Mouse (Mus musculus): ENCODE results near the gene Gm14412.
"Not testable (repeated sequence)": the region's sequence is repeated elsewhere in the genome, so short reads cannot be mapped to it uniquely, and the experiment has no call there.

The Gm14412 gene

DNA sequence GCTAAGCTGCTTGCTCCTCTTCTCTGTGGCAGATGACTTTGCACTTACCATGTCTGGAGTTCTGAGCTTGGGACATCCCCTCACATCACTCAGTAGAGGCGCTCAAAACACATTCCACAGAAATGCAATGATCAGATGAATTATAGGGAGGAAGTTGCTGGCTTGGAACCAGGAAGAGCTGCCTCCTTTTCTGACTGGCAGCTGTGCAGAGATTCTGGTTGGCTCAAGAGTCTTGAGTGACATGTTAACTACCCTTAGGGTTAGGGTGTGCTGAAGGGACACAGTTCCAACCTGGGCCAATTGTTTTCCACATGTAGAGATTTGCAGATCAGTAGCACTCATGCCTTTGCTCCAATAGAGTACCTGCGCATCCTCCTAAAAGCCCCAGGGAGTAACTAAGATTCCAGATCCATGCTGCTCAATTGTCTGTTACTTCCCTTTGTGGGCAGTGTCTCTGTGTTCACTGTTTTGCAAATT is at the start of gene Gm14412:
Gene Gm14412 (minus strand): TSS at position 51 of the 477 bp plus-strand sequence.
- not testable (repeated sequence) for DNase-seq (ENCODE audit: low spot score)

GRCm38 (mm10) chr2:177329661-177330292 is 5.7 kb upstream of the Gm14412 start:
- not testable (repeated sequence) for DNase-seq (ENCODE audit: low spot score)

DNA sequence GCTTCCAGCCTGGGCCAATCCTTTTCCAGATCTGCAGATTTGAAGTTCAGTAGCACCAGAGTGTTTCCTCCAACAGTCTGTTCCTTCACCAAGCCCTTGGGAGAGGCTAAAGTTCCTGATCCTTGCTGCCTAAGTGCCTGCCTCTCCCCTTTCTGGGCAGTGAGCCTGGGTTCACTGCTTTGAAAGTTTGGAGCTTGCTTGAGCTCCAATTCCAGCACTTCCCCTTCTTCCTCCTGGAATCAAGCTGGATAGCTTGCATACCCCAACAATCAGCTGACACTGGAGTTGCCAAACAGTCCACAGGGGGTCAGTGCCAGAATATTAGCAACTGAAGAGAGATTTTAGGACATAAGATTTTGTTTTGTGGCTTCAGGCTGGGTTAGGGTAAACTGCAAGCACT is 2.7 kb downstream of the Gm14412 start:
- DNase-seq (ENCODE audit: low spot score): not testable (repeated sequence)

- not testable (repeated sequence) for DNase-seq (ENCODE audit: low spot score)
These were observed 3.3 kb downstream of the Gm14412 start for GRCm38 (mm10) chr2:177320786-177321320.

DNA sequence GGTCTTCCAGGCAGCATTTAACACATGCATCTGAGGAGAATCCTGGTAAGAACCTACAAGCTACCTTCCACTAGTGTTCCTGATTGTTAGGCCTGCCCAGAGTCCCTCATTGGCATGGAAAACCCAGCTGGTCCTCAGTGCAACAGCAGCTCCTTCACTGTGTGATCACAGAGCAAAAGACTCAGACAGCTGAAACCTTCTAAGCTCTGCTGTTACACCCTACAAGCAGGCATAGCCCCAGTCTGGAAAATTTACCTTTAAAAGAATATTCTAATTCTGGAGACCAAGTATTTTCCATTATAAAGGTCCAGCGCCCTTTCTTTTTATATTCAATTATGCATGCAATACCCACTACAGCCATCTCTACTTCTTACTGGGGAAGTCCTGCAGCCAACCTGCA is 5.1 kb downstream of the Gm14412 start:
- DNase-seq (ENCODE audit: low spot score): no peak

- DNase-seq (ENCODE audit: low spot score): not testable (repeated sequence)
These were observed 14.5 kb downstream of the Gm14412 start for GRCm38 (mm10) chr2:177309627-177310026.

GRCm38 (mm10) chr2:177304980-177305379 is 19.1 kb downstream of the Gm14412 start:
- not testable (repeated sequence) for DNase-seq (ENCODE audit: low spot score)

- DNase-seq (ENCODE audit: low spot score): not testable (repeated sequence)
These were observed 40.4 kb downstream of the Gm14412 start for GRCm38 (mm10) chr2:177283701-177284100.

- DNase-seq (ENCODE audit: low spot score): not testable (repeated sequence)
These were observed 46.4 kb downstream of the Gm14412 start for GRCm38 (mm10) chr2:177277754-177278153.

GRCm38 (mm10) chr2:177272237-177272636 is 51.9 kb downstream of the Gm14412 start:
- not testable (repeated sequence) for DNase-seq (ENCODE audit: low spot score)

DNA sequence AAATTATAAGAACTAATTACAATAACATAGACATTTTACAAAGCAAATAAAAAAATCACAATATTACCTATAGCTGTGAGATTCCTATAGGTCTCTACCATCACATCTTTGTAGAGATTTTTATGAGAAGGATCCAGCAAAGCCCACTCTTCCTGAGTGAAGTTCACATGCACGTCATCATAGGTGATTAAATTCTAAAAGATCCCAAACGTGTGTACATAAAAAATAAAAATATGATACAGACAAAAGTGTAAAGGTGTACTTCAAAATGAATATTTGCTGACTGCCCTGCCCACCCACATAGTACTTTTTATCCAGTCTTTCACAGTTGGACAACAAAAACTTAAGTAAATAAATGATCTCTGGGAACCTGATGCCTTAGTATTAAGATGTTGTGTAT is 57.2 kb downstream of the Gm14412 start, which contains the start of gene Gm14409:
Gene Gm14409 (minus strand): TSS at position 101 of the 400 bp plus-strand sequence.
- DNase-seq (ENCODE audit: low spot score): not testable (repeated sequence)

Measured in ovary, postnatal 36 days (tissue).